Mouse (Mus musculus) adipocyte (in vitro differentiated cells): ENCODE measurements at regions not wholly inside any gene's neighbourhood (a gene's known extent, or its start where the extent isn't known, plus 50 kb on each side); places are given as distances from the start of the nearest gene placed in this dataset.

ENCODE experiments used
- DNase-seq: peaks from one replicate; pipeline ENCODE4 v3.0.0-alpha.2; 2016; ENCODE audit warnings: low spot score

GRCm38 (mm10) chr4:73051511-73051910 is 199.1 kb upstream of the Aldoart1 start:
- no peak for DNase-seq

DNA sequence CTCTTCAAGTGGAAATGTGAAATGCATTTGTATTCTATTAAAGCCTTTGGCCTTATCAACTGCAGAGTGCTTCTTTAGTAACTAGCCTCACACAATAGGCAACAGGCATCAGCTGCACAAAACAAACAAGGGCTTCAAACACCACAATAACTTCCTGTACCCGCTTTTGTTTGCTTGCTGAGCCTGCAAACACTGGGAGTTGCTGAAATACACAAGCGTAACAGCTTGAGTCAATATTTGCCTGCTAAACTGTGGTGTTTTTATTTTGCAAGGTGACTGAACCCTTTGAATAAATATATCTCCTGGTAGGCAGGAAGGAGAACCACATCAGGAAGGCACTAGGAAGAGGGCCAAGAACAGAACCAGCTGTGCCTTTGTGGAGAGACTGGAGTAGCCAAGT is 195.4 kb upstream of the Aldoart1 start:
- no peak for DNase-seq

GRCm38 (mm10) chr4:73044356-73044755 is 191.9 kb upstream of the Aldoart1 start:
- DNase-seq: no peak

- peak; percentile 27 for DNase-seq
These were observed 190.2 kb upstream of the Aldoart1 start for GRCm38 (mm10) chr4:73042672-73043071.

GRCm38 (mm10) chr4:73041486-73041885 is 189.1 kb upstream of the Aldoart1 start:
- DNase-seq: no peak

DNA sequence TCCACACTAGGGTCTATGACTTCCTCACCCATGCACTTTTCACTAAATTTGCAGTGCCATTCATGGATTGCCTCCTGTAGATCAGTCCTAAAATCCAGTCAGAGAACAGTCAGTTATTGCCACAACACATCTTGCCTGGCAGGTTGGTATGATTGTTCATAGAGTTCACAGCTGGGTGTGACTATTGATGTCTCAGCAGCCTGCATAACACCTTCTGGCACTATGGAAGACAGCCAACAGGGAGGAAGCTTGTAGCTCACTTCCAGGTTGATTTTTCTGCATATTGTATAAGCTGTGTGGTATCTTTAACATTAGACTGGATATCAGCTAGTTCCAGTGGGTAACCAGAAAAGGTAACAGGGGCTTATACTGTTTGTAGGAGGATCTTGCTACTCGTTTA is 145.3 kb upstream of the Aldoart1 start:
- DNase-seq: no peak

DNA sequence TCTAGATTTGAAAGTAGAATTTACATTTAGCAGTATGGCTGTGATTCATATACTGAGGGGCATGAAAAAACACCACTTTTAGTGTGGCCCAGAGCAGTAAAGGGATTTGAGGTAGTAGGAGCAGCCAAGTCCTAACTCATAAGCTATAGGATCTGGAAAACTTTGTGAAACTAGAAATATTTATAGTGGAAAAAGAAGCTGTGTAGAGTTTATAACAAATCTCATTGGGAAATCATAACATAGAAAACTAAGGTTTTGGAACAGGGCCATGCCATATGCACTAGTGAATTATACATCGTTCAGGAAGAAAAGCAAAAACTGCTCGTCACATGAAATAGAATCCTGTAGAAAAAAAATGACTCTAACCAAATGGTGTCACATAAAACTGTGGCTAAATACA is 143.7 kb upstream of the Aldoart1 start:
- DNase-seq: no peak

DNA sequence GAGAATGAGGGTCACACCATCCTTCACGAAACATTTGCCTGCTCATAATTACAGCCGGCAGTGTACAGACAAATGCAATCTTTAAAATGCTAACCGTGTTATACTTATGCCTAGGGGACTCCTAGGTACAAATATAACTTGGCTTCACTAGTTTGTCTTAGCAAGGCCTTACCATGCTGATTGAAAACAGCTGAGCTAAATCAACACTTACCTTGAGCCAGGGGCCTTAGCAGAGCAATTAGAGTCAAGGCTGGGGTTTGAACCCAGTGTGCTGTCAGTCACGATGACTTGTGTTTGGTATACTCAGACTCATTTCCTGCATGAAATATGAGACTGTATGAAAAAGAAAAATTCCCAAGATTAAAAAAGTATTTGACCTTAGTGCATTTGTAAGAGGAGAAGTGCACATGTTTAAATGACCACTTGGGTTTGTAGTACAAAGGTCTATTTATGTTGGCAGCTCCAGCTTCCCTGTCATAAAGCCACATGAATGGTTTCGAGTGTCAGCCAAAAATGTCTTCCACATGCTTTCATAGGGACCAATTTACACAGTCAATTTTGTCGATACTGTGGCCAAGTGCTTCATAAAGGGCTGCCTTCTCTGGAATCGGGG is 94.0 kb upstream of the Aldoart1 start:
- DNase-seq: peak; percentile 9

GRCm38 (mm10) chr4:72923396-72923795 is 71.0 kb upstream of the Aldoart1 start:
- no peak for DNase-seq

DNA sequence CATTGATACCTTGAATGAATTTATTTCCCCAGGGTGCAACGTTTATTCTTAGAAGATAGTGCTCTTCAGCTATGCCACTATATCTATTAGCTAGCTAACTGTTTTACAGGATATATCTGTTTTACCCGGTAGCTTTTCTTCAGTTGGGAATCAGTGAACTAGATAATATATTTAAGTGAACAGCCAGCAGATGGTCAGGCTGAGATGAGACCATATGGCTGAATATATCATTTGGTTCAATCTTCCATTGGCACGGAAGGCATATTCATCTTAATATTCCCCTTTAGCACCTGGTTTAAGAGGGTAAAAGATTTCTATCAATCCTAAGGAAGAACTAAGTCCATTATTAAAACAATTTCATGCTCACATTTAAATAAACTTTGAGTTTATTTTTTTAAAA is 62.6 kb upstream of the Aldoart1 start:
- DNase-seq: no peak
